Mouse (Mus musculus) spleen, postnatal 10 days (tissue): ENCODE measurements around the gene Nlrp9b.
"Not testable (repeated sequence)": the region's sequence is repeated elsewhere in the genome, so short reads cannot be mapped to it uniquely, and the experiment has no call there.

Experiments
- DNase-seq, 2 experiments: peaks; one replicate each; pipeline ENCODE4 v3.0.0; 2021 to 2022; ENCODE audit warnings: low spot score in 2 of 2

Nlrp9b gene

DNA sequence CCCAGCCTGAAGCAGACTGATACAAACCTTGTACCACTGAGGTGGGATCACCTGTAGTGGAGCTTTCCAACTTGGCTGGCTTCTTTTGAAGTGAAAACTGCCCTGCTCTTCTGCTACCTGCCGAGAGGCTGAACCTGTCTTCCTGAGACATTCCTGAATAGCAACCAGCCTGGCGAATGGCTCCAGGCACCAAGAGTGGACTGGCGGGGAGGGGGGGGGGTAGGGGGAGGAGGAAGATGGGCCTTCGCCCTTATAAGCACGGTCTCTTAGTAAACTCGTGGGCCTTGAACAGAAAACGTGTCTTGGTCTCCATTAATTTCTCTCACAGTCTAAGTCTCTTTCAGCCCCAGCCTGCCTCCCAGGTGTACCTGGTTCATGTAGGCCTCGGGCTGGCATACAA is at the start of gene Nlrp9b:
TSS of gene Nlrp9b (plus strand) at position 301 of the 400 bp plus-strand sequence.
- not testable (repeated sequence) for DNase-seq

GRCm38 (mm10) chr7:19944709-19945108 is 46.6 kb upstream of the Nlrp9b start:
- DNase-seq, result no peak

- DNase-seq, result no peak
These were observed 46.1 kb upstream of the Nlrp9b start for GRCm38 (mm10) chr7:19945201-19945600.

DNA sequence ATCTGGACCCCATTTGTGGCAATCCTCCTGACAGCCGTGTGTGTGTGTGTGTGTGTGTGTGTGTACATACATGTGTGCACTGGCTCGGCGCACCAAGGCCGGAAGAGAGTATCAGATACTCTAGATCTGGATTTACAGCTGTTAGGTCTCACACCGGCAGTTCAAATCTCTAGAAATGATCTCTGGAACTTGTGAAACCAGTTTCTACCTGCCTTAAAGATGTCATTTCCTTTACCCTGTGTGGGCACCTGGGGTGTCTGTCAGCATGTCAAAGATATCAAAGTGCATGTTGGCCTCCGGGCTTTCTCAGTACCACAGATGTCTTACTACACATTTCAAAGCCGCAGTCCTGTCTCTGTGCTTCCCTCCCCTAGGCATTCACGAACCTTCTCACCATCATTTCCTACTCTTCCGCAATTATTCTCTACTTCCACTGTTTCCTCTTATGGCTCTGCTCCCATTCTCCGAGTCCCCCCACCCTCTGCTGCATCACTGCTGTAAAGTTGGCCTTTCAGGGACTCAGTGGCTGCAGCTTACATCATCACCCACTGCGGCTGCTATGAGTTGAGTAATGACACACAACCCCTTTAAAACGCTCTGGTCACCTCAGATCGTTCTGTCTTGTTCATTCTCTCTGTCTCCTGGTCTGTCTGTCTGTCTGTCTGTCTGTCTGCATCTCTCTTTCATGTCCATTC is 45.3 kb upstream of the Nlrp9b start:
- no peak for DNase-seq

- DNase-seq, result no peak
These were observed 42.3 kb upstream of the Nlrp9b start for GRCm38 (mm10) chr7:19948956-19949355.

- peak in 1 of 2 experiments; percentile 40 for DNase-seq
These were observed 41.3 kb upstream of the Nlrp9b start for GRCm38 (mm10) chr7:19949996-19950395.

GRCm38 (mm10) chr7:19950589-19950988 is 40.7 kb upstream of the Nlrp9b start, which contains the start of gene Igsf23:
TSS of gene Igsf23 (minus strand) at chr7:19950756.
- no peak for DNase-seq

DNA sequence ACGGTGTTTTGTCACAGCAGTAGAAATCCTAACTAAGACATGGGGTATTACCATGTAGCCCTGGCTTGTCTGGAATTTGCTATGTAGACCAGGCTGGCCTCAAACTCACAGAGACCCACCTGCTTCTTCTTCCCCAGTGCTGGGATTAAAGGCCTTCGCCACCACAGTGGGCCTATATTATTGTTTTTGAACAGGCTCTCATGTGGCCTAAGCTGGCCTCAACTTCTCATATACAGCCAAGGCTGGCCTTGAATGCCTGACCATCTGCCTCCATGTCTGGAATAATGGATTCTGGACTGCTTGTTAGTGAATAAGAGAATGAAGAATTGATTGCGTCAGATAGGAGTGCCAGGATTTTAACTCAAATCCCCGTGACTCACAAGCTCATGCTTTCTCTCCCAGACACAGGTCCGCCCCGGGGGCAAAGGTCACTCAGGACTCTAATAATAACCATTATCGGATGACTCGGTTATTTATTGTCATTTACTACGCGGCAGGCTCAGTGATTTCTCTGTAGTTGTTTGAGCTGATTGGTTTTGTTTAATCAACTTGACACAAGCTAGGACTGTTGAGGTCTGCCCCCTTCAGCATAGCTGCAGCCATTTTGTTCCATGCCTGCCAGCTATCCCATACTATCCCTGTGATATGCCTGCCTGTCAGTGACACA is 38.8 kb upstream of the Nlrp9b start:
- DNase-seq, result no peak

DNA sequence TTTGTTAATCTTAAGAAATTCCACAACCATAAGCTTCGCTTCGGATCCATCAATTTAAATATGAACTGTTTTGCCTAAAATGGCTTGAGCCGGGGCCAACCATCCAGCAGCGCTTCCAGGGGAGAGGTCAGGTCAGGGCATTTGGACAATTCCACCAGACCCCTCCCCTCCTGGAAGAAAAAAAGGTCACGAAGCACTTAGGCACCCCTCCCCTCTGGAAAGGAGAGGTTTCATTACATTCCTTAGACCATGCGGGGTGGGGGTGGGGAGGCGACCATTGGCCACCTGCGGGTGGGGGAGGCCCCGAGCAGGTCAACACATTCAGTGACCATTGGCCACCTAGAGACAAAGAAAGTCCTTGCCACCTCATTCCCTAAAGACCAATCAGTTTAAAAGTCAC is 38.2 kb upstream of the Nlrp9b start:
- no peak for DNase-seq

DNA sequence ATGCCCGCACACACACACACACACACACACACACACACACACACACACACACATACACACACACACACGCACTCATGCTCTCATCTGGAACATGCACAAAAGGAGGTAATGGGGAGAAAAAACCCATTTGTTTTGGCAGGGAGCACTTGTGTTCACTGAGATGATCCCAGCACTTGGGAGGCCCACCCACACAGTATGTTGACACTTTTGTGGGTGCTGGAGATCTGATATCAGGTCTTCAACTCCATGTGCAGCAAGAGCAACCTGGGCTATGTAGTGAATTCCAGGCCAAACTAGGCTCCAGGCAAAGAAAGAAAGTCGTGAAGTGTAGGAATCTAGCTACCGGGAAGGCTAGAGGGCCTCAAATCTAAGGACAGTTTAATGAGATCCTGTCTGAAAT is 35.4 kb upstream of the Nlrp9b start:
- DNase-seq, result no peak

GRCm38 (mm10) chr7:19956341-19956781 is 34.9 kb upstream of the Nlrp9b start:
- peak; percentile 72 to 87 for DNase-seq

GRCm38 (mm10) chr7:19962423-19962822 is 28.8 kb upstream of the Nlrp9b start:
- DNase-seq, result no peak

DNA sequence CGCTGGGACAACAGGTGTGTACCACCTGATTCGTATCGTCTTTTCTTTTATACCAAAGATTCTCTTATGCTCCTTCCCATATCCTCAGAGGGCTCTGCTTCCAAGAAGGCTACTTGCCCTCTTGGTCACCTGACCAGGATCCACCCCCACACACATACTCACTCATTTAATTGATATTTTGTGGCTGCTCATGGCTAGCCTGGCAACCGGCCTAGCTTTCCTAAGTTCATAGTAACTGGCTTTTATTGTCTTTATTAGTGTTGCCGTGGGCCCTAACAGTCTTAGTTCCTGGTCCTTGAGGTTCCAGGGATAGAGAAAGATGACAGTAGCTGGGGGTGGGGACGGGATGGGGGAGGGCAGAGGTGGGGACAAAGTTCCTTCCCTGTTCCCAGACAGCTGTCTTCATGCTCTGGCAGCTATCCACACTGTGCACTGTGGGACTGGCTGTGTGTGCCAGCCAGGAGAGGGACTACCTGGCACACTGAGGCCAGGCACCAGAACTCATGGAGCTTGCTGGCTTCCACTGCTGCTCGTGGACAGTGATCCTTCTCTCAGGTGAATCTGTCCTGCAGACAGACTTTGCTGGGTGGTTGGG is 26.2 kb upstream of the Nlrp9b start, which contains the start of gene Ceacam20:
TSS of gene Ceacam20 (plus strand) at position 428 of the 595 bp plus-strand sequence.
- DNase-seq, result no peak

- DNase-seq, result peak in 1 of 2 experiments; percentile 4
These were observed 22.2 kb upstream of the Nlrp9b start for GRCm38 (mm10) chr7:19969106-19969505.

- DNase-seq, result peak in 1 of 2 experiments; percentile 10
These were observed 21.6 kb upstream of the Nlrp9b start for GRCm38 (mm10) chr7:19969541-19970090.

GRCm38 (mm10) chr7:19970196-19970595 is 21.1 kb upstream of the Nlrp9b start:
- peak in 1 of 2 experiments; percentile 4 for DNase-seq

- peak in 1 of 2 experiments; percentile 3 for DNase-seq
These were observed 19.7 kb upstream of the Nlrp9b start for GRCm38 (mm10) chr7:19971516-19971915.

DNA sequence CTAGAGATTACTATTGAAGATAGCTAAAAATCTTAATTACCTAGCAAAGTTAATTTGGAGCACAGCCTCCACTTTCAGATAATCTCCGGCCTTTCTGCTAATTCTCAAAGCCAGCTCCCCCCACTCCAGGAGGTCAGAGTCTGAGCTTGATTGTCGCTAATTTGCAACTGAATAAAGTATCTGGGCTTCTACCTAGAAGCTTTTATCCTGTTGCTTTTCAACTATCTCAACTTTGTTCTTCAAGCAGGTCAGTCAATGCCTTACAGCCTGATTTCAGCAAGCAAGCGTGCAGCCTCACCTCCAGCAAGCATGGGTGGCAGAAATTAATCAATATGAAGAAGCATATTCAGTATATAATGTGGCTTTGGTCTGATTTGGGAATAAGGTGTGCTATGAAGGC is 5.5 kb downstream of the Nlrp9b start:
- not testable (repeated sequence) for DNase-seq

DNA sequence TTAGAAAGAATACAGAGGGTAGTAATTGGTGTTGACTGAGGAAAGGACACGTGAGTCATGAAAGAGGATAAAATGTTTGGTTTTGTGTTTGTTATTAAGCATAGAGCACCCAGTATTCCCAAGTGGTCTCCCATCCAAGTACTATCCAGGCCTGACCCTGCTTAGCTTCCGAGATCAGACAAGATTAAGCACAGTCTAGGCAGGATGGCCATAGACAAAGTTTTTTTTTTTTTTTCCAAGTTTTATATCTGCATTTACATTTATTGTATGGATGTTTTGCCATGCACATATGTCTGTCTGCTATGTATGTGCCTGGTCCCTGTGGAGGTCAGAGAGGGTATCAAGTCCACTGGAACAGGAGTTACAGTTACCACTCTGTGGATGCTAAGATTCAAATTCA is 18.7 kb downstream of the Nlrp9b start:
- DNase-seq, result no peak

- not testable (repeated sequence) for DNase-seq
These were observed 72.8 kb downstream of the Nlrp9b start for GRCm38 (mm10) chr7:20064100-20064499.

DNA sequence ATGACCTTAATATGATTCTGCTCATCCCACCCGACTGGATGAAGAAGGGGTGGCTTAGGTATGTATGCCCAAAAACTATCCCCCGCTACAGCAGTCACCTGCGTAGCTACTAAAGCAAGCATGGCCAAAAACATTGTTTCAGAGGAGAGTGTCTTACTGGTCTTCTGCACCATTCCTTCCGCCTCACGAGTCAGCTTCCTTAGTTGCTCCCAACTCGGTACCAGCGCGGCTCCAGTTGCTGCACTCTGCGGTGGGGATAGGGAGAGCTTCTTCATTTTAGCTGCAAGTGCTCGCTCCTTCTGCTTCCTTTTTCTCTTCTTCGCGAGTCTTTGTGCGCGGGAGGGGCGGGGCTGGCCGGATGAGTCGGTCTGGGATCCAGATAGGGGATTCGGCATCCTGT is 86.9 kb downstream of the Nlrp9b start:
- DNase-seq, result not testable (repeated sequence)

DNA sequence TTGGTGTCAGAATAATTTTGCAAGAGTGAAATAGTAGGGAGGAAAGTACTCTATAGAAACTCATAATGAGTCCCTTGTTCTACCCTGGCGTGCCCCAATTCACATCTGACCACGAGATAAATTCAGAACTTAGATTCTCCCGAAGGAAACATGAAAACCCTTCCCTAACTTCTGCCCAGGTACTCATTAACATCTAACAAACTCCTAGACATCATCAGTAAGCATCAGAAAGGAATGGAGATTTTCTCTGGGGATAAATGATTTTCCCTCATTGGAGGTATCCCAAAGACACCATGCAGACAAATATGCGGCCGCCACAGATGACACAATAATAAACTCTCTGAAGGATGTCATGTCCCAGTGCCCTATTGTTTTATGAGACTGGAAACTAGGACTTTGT is 108.1 kb downstream of the Nlrp9b start, which contains the start of gene Vmn1r91:
TSS of gene Vmn1r91 (plus strand) at position 301 of the 400 bp plus-strand sequence.
- DNase-seq, result not testable (repeated sequence)
